Mouse (Mus musculus) stomach, postnatal 0 days (tissue): Measurements from ENCODE around the gene Gatad2b. TPM values are rescaled to one million over a fixed set of nuclear protein-coding genes. Genes with fewer than 3 reads are reported as not detected.

Experiments used
- ATAC-seq: fragments of 200-750 bp; cut with Nextera tagmentation; 2 replicates; pipeline ENCODE4 v1.8.0; 2017; ENCODE audit not compliant: low FRiP score, low TSS enrichment
- DNase-seq: peaks from one replicate; pipeline ENCODE4 v3.0.0-alpha.2; 2016; ENCODE audit warnings: low spot score
- H3K27ac ChIP-seq: fragments of 300-500 bp; sonication (generic); replicated peaks from 2 replicates; pipeline ENCODE4 v1.5.1; 2014; ENCODE audit warnings: mild to moderate bottlenecking, control low read depth
- H3K27me3 ChIP-seq: fragments of 300-500 bp; sonication (generic); 2 replicates; pipeline ENCODE4 v1.6.1; 2014; ENCODE audit warnings: low read length; ENCODE audit not compliant: control insufficient read depth, insufficient read depth
- H3K36me3 ChIP-seq: fragments of 300-500 bp; sonication (generic); 2 replicates; pipeline ENCODE4 v1.6.1; 2014; ENCODE audit warnings: low read length, mixed read lengths; ENCODE audit not compliant: control insufficient read depth, insufficient read depth
- H3K4me1 ChIP-seq: fragments of 300-500 bp; sonication (generic); replicated peaks from 2 replicates; pipeline ENCODE4 v1.6.1; 2014; ENCODE audit warnings: antibody characterized with exemption; ENCODE audit not compliant: control insufficient read depth, insufficient read depth
- H3K4me2 ChIP-seq: fragments of 300-500 bp; sonication (generic); replicated peaks from 2 replicates; pipeline ENCODE4 v1.6.1; 2014; ENCODE audit warnings: low read depth, mild to moderate bottlenecking, control low read depth, moderate library complexity
- H3K4me3 ChIP-seq: fragments of 300-500 bp; sonication (generic); 2 replicates; pipeline ENCODE4 v1.5.1; 2014; ENCODE audit warnings: low read depth, low read length, control low read depth
- H3K9ac ChIP-seq: fragments of 300-500 bp; sonication (generic); 2 replicates; pipeline ENCODE4 v1.6.1; 2014; ENCODE audit warnings: mild to moderate bottlenecking, low read length, control low read depth, mixed read lengths
- H3K9me3 ChIP-seq: fragments of 300-500 bp; sonication (generic); 2 replicates; pipeline ENCODE4 v1.6.1; 2016; ENCODE audit warnings: low read length; ENCODE audit not compliant: control insufficient read depth
- CTCF ChIP-seq: IDR thresholded peaks from 2 replicates; pipeline ENCODE4 v1.5.1; 2016; ENCODE audit warnings: antibody characterized with exemption, low read depth, mild to moderate bottlenecking, moderate library complexity
- EP300 ChIP-seq: optimal IDR thresholded peaks from 2 replicates; pipeline ENCODE3; 2016; ENCODE audit warnings: antibody characterized with exemption
- WGBS: fragments of 180-500 bp; shearing (Covaris S2); extraction: QIAGEN DNeasy Blood & Tissue Kit; methylation state at CpG from one replicate; pipeline ENCODE4 v1.1.7; 2014; 5-methylcytosine and 5-hydroxymethylcytosine counted together
- polyA plus RNA-seq: library from polyadenylated mRNA; unstranded; fragments of >200 nt; fragmentation: Nextera tagmentation; extraction: Ambion mirVana; gene quantifications from 2 replicates; pipeline ENCODE4 v1.2.1, GENCODE M21; 2015

Gatad2b gene
- polyA plus RNA-seq, 1 experiment from 2014 or later: 4.8 TPM

- DNase-seq (no peak), ATAC-seq (no peak)
- Histone ChIP-seq H3K9me3 (no peaks in the 10 kb centered on the region), H3K36me3 (peaks cover 18% of the 10 kb centered on the region), H3K9ac (peak overlapping the region; percentile 84; the same call in 1 of the 2 replicates), H3K4me3 (peak overlapping the region; percentile 83), H3K4me2 (peak overlapping the region; percentile 86), H3K4me1 (0 out of 2 replicates have a peak, but pooled peaks cover 4% of the 10 kb centered on the region), H3K27ac (0 out of 2 replicates have a peak overlapping the region, but pooled peaks have one; percentile 35), H3K27me3 (no peaks in the 10 kb centered on the region)
- TF ChIP-seq EP300 (no peak), CTCF (no peak)
- 32% methylated on average over 10 of the region's 10 CpGs for WGBS
These were observed 28.3 kb upstream of the Gatad2b start for GRCm38 (mm10) chr3:90264687-90265033.

DNA sequence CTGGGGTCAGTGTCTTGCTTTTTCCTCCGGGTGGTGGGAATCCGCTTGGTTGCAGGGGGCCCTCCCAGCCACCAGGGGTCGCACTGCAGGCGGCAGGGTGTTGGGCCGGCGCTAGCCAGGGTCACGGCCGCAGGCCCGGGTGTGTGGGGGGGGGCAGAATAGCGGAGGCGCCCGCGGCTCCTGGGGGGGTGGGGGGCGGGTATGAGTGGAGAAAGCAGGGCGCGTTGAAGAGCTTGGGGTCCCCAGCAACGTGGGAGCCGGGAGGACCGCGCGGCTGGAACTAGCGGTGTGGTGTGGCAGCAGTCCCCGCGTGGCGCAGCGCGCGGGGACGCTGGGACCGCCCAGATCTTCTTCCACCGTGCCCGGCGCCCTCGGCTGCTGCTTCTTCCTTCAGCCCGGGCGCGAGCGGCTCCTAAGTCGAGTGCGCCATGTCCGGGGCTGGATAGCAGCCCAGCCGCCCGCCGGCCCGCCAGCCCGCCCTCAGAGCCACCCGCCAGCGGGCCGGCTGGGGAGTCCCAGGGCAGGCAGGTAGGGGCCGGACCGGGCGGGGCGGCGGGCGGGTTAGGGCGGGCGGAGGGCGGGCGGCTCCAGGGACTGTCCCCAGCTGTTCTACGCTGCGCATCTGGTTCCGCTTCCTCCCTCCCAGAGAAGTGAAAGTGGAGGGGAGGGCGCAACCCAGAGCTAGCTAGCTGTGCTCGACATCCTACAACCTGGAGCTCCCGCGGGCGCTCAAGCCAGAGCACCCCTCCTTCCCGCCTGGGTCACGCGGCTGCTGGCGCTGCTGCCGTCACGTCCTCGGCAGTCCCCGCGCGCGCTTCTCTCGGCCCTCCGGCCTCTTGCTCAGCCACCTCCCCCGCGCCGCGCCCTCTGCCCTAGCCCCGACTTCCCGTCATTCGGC, 27.7 kb upstream of the Gatad2b start, which contains the start of gene Dennd4b:
TSS of gene Dennd4b (plus strand) at position 152 of the 898 bp plus-strand sequence.
- ATAC-seq (peak; percentile 88), DNase-seq (peak; percentile 89)
- WGBS: 0% methylated on average over 64 of the region's 87 CpGs
- Histone ChIP-seq H3K36me3 (peaks cover 16% of the 10 kb centered on the region), H3K4me2 (peak within 1 kb of the TSS; percentile 86), H3K27me3 (no peaks in the 10 kb centered on the region), H3K4me1 (0 out of 2 replicates have a peak, but pooled peaks cover 4% of the 10 kb centered on the region), H3K9me3 (no peaks in the 10 kb centered on the region), H3K27ac (peak within 1 kb of the TSS; percentile 97), H3K4me3 (peak within 1 kb of the TSS; percentile 83), H3K9ac (peak within 1 kb of the TSS; percentile 84)
- no peak for TF ChIP-seq EP300
- peak; percentile 91 for TF ChIP-seq CTCF

DNA sequence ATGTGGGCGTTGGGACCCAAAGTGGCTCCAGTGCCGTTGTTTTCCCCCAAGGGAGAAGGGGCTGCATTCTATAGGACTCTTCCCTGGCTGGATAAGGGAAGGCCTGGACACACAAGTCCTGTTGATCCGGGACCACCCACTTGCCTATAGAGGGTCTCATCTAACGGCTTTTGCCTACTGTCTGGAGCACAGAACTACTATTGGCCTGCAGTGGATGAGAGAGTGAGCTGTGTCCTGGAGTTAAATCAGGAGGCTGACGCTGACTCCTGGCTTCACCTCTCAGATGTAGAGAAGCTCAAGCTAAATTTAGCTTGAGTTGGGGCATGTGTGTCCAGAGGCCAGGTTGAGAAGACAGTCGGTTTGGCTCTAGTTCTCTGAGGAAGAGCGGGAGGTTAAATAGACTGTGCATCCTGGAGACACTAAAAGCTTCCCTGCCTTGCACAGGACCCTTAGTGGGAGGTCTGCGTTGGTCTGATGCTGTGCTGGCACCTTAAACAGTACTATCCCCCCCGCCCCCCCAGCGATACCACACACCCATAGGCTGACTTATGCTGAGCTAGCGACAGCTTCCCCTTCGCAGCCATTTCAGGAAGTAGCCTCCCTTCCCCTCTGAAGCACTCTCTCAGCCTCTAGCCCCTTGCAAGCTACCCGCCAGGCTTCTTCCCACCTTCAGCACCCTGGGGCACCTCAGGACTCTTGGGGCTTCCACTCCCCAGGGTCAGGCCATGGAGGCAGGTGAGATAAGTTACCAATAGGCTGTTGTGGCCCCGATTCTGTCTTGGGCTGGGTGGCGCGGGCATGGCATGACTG, 26.8 kb upstream of the Gatad2b start:
- ATAC-seq: no peak; the same call in 1 of the 2 replicates
- H3K27me3 ChIP-seq: no peaks in the 10 kb centered on the region
- 22% methylated on average over 16 of the region's 16 CpGs for WGBS
- peaks cover 12% of the 10 kb centered on the region for H3K36me3 ChIP-seq
- H3K4me1 ChIP-seq: 0 out of 2 replicates have a peak, but pooled peaks cover 4% of the 10 kb centered on the region
- H3K27ac ChIP-seq: peak overlapping the region; percentile 97
- TF ChIP-seq EP300 (no peak), CTCF (no peak)
- no peak for DNase-seq
- H3K4me2 ChIP-seq: peak overlapping the region; percentile 86
- peak overlapping the region; percentile 83 for H3K4me3 ChIP-seq
- H3K9ac ChIP-seq: peak overlapping the region; percentile 84
- no peaks in the 10 kb centered on the region for H3K9me3 ChIP-seq

- H3K27me3 ChIP-seq: no peaks in the 10 kb centered on the region
- H3K4me1 ChIP-seq: 0 out of 2 replicates have a peak, but pooled peaks cover 4% of the 10 kb centered on the region
- H3K27ac ChIP-seq: peak overlapping the region; percentile 97
- H3K4me3 ChIP-seq: peak overlapping the region; percentile 83; the same call in 1 of the 2 replicates
- TF ChIP-seq EP300 (no peak), CTCF (no peak)
- ATAC-seq (no peak), DNase-seq (no peak)
- H3K9me3 ChIP-seq: no peaks in the 10 kb centered on the region
- H3K4me2 ChIP-seq: no peak overlapping the region
- H3K36me3 ChIP-seq: peaks cover 15% of the 10 kb centered on the region
- no peak overlapping the region for H3K9ac ChIP-seq
- WGBS: 91% methylated on average over 20 of the region's 20 CpGs
These were observed 25.8 kb upstream of the Gatad2b start for GRCm38 (mm10) chr3:90266901-90267775.

DNA sequence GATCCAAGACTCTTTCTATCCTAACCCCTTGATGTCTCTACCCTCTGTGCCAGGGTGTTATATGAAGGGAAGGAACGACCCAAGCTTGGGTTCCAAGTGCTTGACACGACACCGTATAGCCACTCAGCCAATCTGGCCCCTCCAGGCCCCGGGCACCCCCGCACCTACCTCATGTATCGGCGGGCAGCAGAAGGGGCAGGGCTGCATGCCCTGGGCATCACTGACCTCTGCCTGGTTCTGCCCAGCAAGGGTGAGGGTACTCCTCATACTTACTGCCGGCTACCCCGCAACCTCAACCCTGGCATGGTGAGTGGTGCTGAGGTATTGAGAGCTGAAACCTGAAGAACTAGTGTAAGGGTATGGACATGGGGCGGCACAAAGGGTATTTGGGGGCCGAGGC, 24.8 kb upstream of the Gatad2b start:
- H3K4me2 ChIP-seq: no peak overlapping the region
- no peaks in the 10 kb centered on the region for H3K9me3 ChIP-seq
- DNase-seq: no peak
- H3K9ac ChIP-seq: no peak overlapping the region
- 0 out of 2 replicates have a peak, but pooled peaks cover 4% of the 10 kb centered on the region for H3K4me1 ChIP-seq
- no peaks in the 10 kb centered on the region for H3K27me3 ChIP-seq
- H3K4me3 ChIP-seq: no peak overlapping the region
- TF ChIP-seq EP300 (no peak), CTCF (no peak)
- no peak for ATAC-seq
- H3K36me3 ChIP-seq: peaks cover 11% of the 10 kb centered on the region
- 97% methylated on average over 11 of the region's 11 CpGs for WGBS
- H3K27ac ChIP-seq: no peak overlapping the region
